Mouse (Mus musculus) lung, embryonic 16.5 days (tissue): Measurements from ENCODE around the gene 5031439G07Rik. TPM values are rescaled to one million over a fixed set of nuclear protein-coding genes. Genes with fewer than 3 reads are reported as not detected.

ENCODE experiments used
- ATAC-seq: fragments of 200-750 bp; cut with Nextera tagmentation; 2 replicates; pipeline ENCODE4 v1.8.0; 2017; ENCODE audit warnings: low read depth, mild to moderate bottlenecking, moderate library complexity
- H3K27ac ChIP-seq: fragments of 300-500 bp; sonication (generic); 2 replicates; pipeline ENCODE4 v1.5.1; 2014; ENCODE audit warnings: mild to moderate bottlenecking, control low read depth, low read length
- H3K27me3 ChIP-seq: fragments of 300-500 bp; sonication (generic); 2 replicates; pipeline ENCODE4 v1.6.1; 2014; ENCODE audit warnings: low read depth, low read length, mixed read lengths; ENCODE audit not compliant: control insufficient read depth, insufficient read depth
- H3K36me3 ChIP-seq: fragments of 300-500 bp; sonication (generic); 2 replicates; pipeline ENCODE4 v1.6.1; 2014; ENCODE audit warnings: low read length; ENCODE audit not compliant: control insufficient read depth, insufficient read depth
- H3K4me1 ChIP-seq: fragments of 300-500 bp; sonication (generic); replicated peaks from 2 replicates; pipeline ENCODE4 v1.6.1; 2014; ENCODE audit warnings: low read length, mixed read lengths; ENCODE audit not compliant: control insufficient read depth, insufficient read depth
- H3K4me2 ChIP-seq: fragments of 300-500 bp; sonication (generic); 2 replicates; pipeline ENCODE4 v1.6.1; 2014; ENCODE audit warnings: low read depth, low read length, control low read depth
- H3K4me3 ChIP-seq: fragments of 300-500 bp; sonication (generic); 2 replicates; pipeline ENCODE4 v1.5.1; 2014; ENCODE audit warnings: mild to moderate bottlenecking, low read length, control low read depth
- H3K9ac ChIP-seq: fragments of 300-500 bp; sonication (generic); 2 replicates; pipeline ENCODE4 v1.6.1; 2014; ENCODE audit warnings: low read length, control low read depth
- H3K9me3 ChIP-seq: fragments of 300-500 bp; sonication (generic); 2 replicates; pipeline ENCODE4 v1.6.1; 2016; ENCODE audit warnings: low read length; ENCODE audit not compliant: control insufficient read depth
- WGBS: fragments of 180-500 bp; shearing (Covaris S2); extraction: QIAGEN DNeasy Blood & Tissue Kit; methylation state at CpG from one replicate; pipeline ENCODE4 v1.1.7; 2014; 5-methylcytosine and 5-hydroxymethylcytosine counted together
- polyA plus RNA-seq: library from polyadenylated mRNA; unstranded; fragments of >200 nt; fragmentation: Nextera tagmentation; extraction: Ambion mirVana; gene quantifications from 2 replicates; pipeline ENCODE4 v1.2.1, GENCODE M21; 2015

5031439G07Rik gene
- polyA plus RNA-seq, 1 experiment from 2014 or later: 5.0 TPM

DNA sequence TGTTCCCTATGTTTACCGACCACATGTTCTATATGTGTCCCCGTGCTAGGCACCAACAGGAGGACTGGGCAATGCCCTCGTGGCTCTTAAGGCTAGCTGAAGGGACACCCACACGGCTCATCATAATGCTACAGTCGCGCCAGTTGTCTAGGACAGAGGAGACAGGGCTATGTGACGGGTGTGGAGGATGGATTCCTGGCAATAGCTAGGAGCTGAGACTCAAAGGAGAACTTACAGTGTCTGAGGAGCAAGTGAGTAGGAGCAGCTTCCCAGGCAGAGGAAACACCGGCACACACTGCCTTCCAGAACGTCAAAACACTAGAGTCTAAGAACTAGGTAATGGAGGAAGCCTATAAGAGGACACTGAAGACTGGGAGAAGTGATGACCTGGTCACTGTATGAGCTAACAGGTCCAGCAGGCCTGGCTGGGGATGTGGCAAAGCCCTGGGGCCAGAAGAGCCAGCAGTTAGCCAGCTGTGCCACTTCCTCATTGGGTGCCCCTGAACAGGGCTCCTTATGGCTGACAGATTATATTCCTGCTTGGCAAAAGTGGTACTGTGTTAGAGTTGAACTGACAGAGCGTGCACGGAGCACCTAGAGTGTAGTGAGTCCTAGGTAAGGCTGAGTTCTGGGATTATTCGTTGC lies 2.7 kb downstream of the 5031439G07Rik start:
- Histone ChIP-seq H3K4me3 (no peak overlapping the region), H3K4me2 (no peak overlapping the region), H3K27me3 (no peaks in the 10 kb centered on the region), H3K4me1 (peaks cover 19% of the 10 kb centered on the region), H3K27ac (no peak overlapping the region), H3K36me3 (no peaks in the 10 kb centered on the region), H3K9ac (no peak overlapping the region), H3K9me3 (no peaks in the 10 kb centered on the region)
- WGBS: 82% methylated on average over 12 of the region's 12 CpGs
- no peak for ATAC-seq

DNA sequence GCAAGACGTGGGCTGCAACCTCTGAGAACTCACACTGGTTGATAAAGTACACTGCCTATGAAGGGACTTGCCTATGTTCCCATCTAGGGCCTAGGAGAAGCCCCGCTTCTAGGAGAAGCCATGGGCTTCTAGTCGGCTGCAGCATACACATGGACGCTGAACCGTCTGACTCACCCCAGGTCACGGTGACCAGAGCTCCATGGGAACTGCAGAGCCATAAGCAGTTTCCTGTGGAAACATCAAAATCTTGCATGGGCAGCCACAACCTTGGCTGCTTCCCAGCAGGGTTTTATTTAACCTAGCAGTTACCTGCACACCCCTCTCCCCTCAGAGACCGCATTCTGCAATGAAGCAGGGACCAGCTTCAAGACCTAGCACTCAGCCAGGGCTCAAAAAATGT lies 4.6 kb downstream of the 5031439G07Rik start:
- ATAC-seq: no peak
- WGBS: 81% methylated on average over 7 of the region's 7 CpGs
- Histone ChIP-seq H3K27me3 (no peaks in the 10 kb centered on the region), H3K9ac (no peak overlapping the region), H3K27ac (no peak overlapping the region), H3K4me3 (no peak overlapping the region), H3K9me3 (no peaks in the 10 kb centered on the region), H3K4me1 (peaks cover 19% of the 10 kb centered on the region), H3K4me2 (no peak overlapping the region), H3K36me3 (no peaks in the 10 kb centered on the region)

DNA sequence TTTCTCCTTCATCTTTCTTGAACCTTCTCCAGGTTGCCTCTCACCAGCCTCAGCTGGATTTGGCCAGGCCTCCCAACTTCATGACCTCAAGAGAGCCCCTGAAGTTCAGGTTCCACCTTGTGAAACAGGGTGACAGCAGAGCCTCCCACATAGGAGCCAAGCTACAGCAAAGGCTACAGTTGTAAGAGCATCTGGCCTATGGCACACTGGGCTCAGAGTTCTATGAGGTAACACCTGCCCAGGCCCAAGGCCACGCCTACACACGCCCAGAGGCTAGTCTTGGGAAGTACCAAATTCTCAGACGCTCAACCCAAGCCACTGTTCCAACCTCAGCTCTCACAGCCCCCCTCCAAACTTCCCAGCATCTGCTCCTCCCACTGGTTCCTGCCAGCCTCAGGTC lies 5.5 kb downstream of the 5031439G07Rik start:
- Histone ChIP-seq H3K27me3 (no peaks in the 10 kb centered on the region), H3K27ac (no peak overlapping the region), H3K4me1 (peaks cover 14% of the 10 kb centered on the region), H3K4me3 (no peak overlapping the region), H3K4me2 (no peak overlapping the region), H3K9me3 (no peaks in the 10 kb centered on the region), H3K9ac (no peak overlapping the region), H3K36me3 (no peaks in the 10 kb centered on the region)
- WGBS: 70% methylated on average over 3 of the region's 3 CpGs
- ATAC-seq: no peak

DNA sequence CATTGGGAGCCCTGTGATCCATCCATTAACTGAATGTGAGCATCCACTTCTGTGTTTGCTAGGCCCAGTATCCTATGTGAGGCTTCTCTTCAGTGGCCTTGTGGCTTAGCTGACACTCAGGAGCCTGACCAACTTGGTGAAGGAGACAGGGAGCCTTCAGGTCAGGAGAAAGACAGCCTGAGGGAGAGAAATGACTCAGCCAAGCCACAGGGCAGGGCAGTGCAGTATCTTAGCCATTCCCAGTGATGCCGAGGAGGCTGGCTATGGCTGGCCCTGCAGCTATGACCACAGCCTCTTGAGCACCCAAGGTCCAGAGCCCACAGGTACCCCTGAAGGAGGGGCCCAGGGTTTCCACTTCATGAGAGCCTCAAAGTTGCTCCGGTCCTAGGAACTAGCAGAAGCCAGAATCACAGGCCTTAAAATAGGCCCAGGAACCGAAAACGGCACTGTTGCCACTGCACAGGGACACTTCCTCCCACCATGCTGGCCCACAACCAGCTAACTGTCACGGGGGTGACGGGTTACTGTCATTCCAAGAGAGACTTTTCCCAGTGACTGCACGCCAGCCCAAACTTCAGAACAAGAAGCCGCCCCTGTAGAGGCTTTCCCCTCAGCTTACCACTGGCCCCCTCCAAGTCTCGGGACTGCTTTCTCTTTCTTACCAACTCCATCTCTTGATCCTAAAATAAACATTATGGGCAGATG lies 6.6 kb downstream of the 5031439G07Rik start:
- 59% methylated on average over 9 of the region's 9 CpGs for WGBS

DNA sequence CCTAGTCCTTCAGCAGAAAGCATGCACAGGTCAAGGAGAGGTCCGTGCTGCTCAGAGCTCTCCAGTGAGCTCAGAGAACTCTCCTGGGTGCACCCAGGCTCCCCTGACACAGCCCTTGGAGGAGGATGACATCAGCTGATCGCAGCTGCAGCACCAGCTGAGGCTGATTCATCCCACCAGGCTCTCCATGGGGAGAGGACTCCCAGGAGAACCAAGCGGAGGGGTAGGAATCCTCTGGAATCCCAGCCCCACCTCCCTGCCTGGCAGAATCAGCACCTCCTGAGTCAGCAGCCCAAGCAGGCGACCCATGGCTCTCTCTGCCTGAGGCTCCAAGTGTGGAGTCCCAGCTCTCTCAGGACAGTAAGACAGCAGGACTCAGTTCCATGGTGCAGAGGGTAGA lies 12.6 kb downstream of the 5031439G07Rik start:
- Histone ChIP-seq H3K4me1 (no peaks in the 10 kb centered on the region), H3K9ac (no peak overlapping the region), H3K27ac (no peak overlapping the region), H3K36me3 (no peaks in the 10 kb centered on the region), H3K4me2 (no peak overlapping the region), H3K9me3 (no peaks in the 10 kb centered on the region), H3K4me3 (no peak overlapping the region), H3K27me3 (no peaks in the 10 kb centered on the region)
- no peak for ATAC-seq
- 35% methylated on average over 4 of the region's 4 CpGs for WGBS

More for the DNA sequence above, 6.6 kb downstream of the 5031439G07Rik start:
- Histone ChIP-seq H3K36me3 (no peaks in the 10 kb centered on the region), H3K4me3 (no peak overlapping the region), H3K27ac (no peak overlapping the region), H3K9me3 (no peaks in the 10 kb centered on the region), H3K4me1 (peaks cover 9% of the 10 kb centered on the region), H3K9ac (no peak overlapping the region), H3K27me3 (no peaks in the 10 kb centered on the region), H3K4me2 (no peak overlapping the region)
- peak; percentile 19; the same call in 1 of the 2 replicates for ATAC-seq

DNA sequence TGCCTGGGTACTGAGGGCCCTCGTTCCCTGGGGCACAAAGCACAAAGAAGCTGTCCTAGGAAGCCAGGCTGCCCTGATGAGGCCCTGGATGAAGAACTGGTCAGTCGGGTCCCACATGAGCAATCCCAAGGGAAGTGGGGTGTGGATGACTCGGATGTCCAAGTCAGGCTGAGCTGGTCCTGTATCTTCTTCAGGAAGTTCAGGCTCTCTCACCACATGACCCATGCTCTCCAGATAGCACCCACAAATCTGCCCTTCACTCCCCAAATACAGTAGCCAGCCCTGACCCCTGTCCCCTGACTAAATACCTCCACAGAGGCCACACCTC lies 14.8 kb downstream of the 5031439G07Rik start:
- H3K9me3 ChIP-seq: no peaks in the 10 kb centered on the region
- no peak overlapping the region for H3K4me3 ChIP-seq
- ATAC-seq: no peak
- H3K27ac ChIP-seq: no peak overlapping the region
- no peak overlapping the region for H3K9ac ChIP-seq
- H3K27me3 ChIP-seq: no peaks in the 10 kb centered on the region
- no peaks in the 10 kb centered on the region for H3K36me3 ChIP-seq
- no peak overlapping the region for H3K4me2 ChIP-seq
- WGBS: 61% methylated on average over 3 of the region's 3 CpGs
- H3K4me1 ChIP-seq: no peaks in the 10 kb centered on the region

DNA sequence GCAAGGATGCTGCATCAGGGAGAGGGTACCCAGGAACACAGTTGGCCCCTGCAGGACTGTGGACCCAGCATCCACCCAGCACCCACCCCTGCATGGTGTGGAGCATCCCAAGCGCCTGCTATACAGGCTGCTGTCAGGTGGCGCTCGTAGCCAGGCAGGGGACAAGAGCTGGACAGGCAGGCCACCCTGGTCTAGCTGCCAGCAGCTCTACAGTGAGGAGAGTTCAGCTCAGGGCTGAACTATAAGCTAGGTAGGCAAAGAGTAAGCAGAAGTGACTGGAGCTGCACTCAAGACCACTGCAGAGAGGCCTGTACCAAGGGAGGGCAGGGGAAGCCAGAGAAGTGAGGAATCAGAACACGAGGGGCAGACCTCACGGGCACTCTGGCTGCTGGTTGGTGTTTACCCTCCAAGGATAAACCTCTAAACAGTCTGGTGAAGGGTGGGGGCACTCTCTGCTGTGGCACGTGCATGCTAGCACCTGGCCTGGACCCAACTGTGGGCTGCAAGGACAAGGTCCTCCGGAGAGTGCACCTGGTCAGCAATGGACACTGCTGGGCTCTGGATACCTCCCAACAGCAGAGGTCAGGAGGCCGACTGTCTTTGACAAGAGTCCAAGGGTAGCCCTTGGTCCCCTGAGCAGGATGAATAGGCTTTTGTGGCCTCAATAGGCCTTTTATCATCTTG lies 15.3 kb downstream of the 5031439G07Rik start:
- Histone ChIP-seq H3K36me3 (no peaks in the 10 kb centered on the region), H3K9ac (no peak overlapping the region), H3K4me2 (no peak overlapping the region), H3K4me3 (no peak overlapping the region), H3K4me1 (no peaks in the 10 kb centered on the region), H3K27ac (no peak overlapping the region), H3K9me3 (no peaks in the 10 kb centered on the region), H3K27me3 (no peaks in the 10 kb centered on the region)
- ATAC-seq: no peak
- WGBS: 69% methylated on average over 8 of the region's 8 CpGs

DNA sequence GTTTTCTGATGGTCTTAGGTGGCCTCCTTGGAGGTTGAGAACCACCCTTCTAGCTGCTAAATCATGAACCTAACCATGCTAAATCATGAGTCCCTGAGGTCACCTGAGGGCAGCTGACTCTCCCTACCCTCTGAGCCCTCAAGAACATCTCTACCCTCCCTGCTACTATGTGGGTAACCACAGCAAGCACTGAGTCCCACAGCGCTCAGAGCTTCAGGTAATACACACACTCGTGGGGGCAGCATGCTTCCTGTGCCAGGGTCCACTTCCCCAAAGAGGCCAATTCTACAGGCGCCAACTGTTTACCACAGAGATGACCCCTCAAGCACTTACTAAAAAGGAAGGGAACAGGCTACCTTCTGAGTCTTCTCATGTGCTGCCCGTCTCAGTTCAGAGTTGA lies 19.8 kb downstream of the 5031439G07Rik start:
- WGBS: 76% methylated on average over 4 of the region's 4 CpGs
- no peak overlapping the region for H3K9ac ChIP-seq
- no peak for ATAC-seq

DNA sequence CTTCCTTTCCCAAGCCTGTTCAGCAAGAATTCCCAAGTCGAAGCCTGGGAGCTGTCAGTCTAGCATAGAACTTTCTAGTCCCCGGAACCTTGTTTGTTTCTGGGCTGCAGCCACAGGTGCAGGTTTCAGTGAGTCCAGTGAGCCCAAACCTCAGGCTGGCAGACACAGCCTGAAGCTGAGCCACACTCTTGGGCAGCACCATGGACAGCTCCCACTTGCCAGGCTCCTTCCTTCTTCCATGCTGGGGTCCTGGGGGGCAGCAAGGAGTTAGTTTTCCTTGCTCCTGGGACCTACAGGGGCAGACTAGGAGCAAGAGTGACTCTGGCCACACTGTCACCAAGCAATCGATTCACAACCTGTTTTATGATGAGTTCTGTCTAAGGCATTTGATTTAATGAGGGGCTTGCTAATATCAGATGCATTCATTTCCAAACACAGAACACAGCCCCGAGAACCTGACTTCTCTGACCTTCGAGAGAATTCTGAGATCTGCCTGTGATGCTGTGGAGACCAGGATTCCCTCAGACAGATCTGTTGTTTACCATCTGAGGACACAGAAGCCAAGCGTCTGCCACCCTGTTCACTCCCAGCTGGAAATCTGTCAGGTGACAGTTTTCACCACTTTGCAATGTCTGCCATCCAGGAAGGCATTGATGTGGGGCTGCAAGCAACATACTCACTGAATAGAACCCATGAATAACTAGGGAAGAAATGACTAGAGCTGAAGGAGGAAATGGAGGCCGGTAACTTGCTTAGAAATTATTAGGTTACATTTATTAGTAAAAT lies 22.6 kb downstream of the 5031439G07Rik start:
- Histone ChIP-seq H3K27me3 (no peaks in the 10 kb centered on the region), H3K9me3 (no peaks in the 10 kb centered on the region), H3K4me2 (no peak overlapping the region), H3K27ac (no peak overlapping the region), H3K9ac (no peak overlapping the region), H3K4me3 (no peak overlapping the region), H3K4me1 (no peaks in the 10 kb centered on the region), H3K36me3 (no peaks in the 10 kb centered on the region)
- no peak for ATAC-seq
- WGBS: 45% methylated on average over 7 of the region's 7 CpGs

More for the DNA sequence above, 19.8 kb downstream of the 5031439G07Rik start:
- Histone ChIP-seq H3K4me2 (no peak overlapping the region), H3K27me3 (no peaks in the 10 kb centered on the region), H3K36me3 (no peaks in the 10 kb centered on the region), H3K4me3 (no peak overlapping the region), H3K9me3 (no peaks in the 10 kb centered on the region), H3K27ac (no peak overlapping the region), H3K4me1 (no peaks in the 10 kb centered on the region)
